In genomic region chr19:24484612-24485194, GRCm38 (mm10) we compare ENCODE assay signal across 14 mouse cellular contexts.
"Had no signal": no experiment of that assay in that cellular context is flagged by ENCODE, and none has a peak within 500 bp of the region (broad histone marks: within the 10 kb centered on the region; RNA-seq: fewer than 3 reads in every experiment).

No protein-coding gene starts in this region.

- H3K4me2 ChIP-seq: limb, embryonic 12.5 days; liver, embryonic 15.5 days had no signal

- DNase-seq: kidney, adult 8-10 months; kidney, postnatal 36 days; layer of hippocampus, adult 9-11 months; layer of hippocampus, postnatal 36 days; liver; lung, adult 2 months; lung, postnatal 36 days; right cerebral cortex, postnatal 25 days; thymus, postnatal 4 days had no signal

- H3K4me3 ChIP-seq: limb, embryonic 12.5 days; liver, embryonic 15.5 days had no signal

- H3K9me3 ChIP-seq: limb, embryonic 12.5 days; liver, embryonic 15.5 days had no signal

- H3K4me1 ChIP-seq: limb, embryonic 12.5 days had no signal

- ATAC-seq: intestine, postnatal 0 days; lung, postnatal 0 days had no signal

- H3K27me3 ChIP-seq: limb, embryonic 12.5 days; liver, embryonic 15.5 days had no signal

- H3K27ac ChIP-seq: kidney, postnatal 0 days; limb, embryonic 12.5 days; liver, embryonic 15.5 days had no signal

- H3K36me3 ChIP-seq: limb, embryonic 12.5 days; liver, embryonic 15.5 days had no signal

- H3K9ac ChIP-seq: limb, embryonic 12.5 days; liver, embryonic 15.5 days had no signal
